Mouse (Mus musculus): ENCODE measurements around the gene Thtpa.
A peak's percentile ranks its signal among the peaks of the same experiment; 100 is the strongest.

Gene Thtpa

GRCm38 (mm10) chr14:55105386-55105785 is 10.8 kb downstream of the Thtpa start:
- peak; percentile 47 for DNase-seq (ENCODE audit: low read depth, low spot score)

GRCm38 (mm10) chr14:55105836-55106809 is 11.5 kb downstream of the Thtpa start, which contains the start of gene Ap1g2:
Ap1g2 (minus strand) TSS chr14:55106593.
- DNase-seq (ENCODE audit: low read depth, low spot score) = peak; percentile 95

- no peak for DNase-seq (ENCODE audit: low read depth, low spot score)
These were observed 12.4 kb downstream of the Thtpa start for GRCm38 (mm10) chr14:55106990-55107389.

GRCm38 (mm10) chr14:55108202-55108870 is 13.8 kb downstream of the Thtpa start:
- no peak for DNase-seq (ENCODE audit: low read depth, low spot score)

- DNase-seq (ENCODE audit: low read depth, low spot score) = no peak
These were observed 14.7 kb downstream of the Thtpa start for GRCm38 (mm10) chr14:55109048-55109873.

- DNase-seq (ENCODE audit: low read depth, low spot score) = no peak
These were observed 15.5 kb downstream of the Thtpa start for GRCm38 (mm10) chr14:55110076-55110475.

GRCm38 (mm10) chr14:55111720-55112119 is 17.1 kb downstream of the Thtpa start:
- no peak for DNase-seq (ENCODE audit: low read depth, low spot score)

- DNase-seq (ENCODE audit: low read depth, low spot score) = no peak
These were observed 18.9 kb downstream of the Thtpa start for GRCm38 (mm10) chr14:55113351-55113974.

- no peak for DNase-seq (ENCODE audit: low read depth, low spot score)
These were observed 19.5 kb downstream of the Thtpa start for GRCm38 (mm10) chr14:55113975-55114645.

GRCm38 (mm10) chr14:55114759-55115701 is 20.4 kb downstream of the Thtpa start:
- DNase-seq (ENCODE audit: low read depth, low spot score) = no peak

- DNase-seq (ENCODE audit: low read depth, low spot score) = no peak
These were observed 21.3 kb downstream of the Thtpa start for GRCm38 (mm10) chr14:55115846-55116245.

GRCm38 (mm10) chr14:55116425-55117200 is 22.0 kb downstream of the Thtpa start, which contains the start of gene Jph4:
Jph4 (minus strand) TSS chr14:55116935.
- DNase-seq (ENCODE audit: low read depth, low spot score) = no peak

- DNase-seq (ENCODE audit: low read depth, low spot score) = no peak
These were observed 24.3 kb downstream of the Thtpa start for GRCm38 (mm10) chr14:55118852-55119251.

GRCm38 (mm10) chr14:55119421-55120134 is 25.0 kb downstream of the Thtpa start:
- peak; percentile 59 for DNase-seq (ENCODE audit: low read depth, low spot score)

GRCm38 (mm10) chr14:55121947-55122346 is 27.4 kb downstream of the Thtpa start:
- DNase-seq (ENCODE audit: low read depth, low spot score) = peak; percentile 60

GRCm38 (mm10) chr14:55122359-55122758 is 27.8 kb downstream of the Thtpa start:
- DNase-seq (ENCODE audit: low read depth, low spot score) = no peak

- no peak for DNase-seq (ENCODE audit: low read depth, low spot score)
These were observed 31.1 kb downstream of the Thtpa start for GRCm38 (mm10) chr14:55125711-55126110.

- no peak for DNase-seq (ENCODE audit: low read depth, low spot score)
These were observed 31.9 kb downstream of the Thtpa start for GRCm38 (mm10) chr14:55126521-55126920.
